Mouse (Mus musculus): ENCODE measurements around the gene Gm49425.

Gene Gm49425

GRCm38 (mm10) chr15:101491431-101491830, 25.6 kb downstream of the Gm49425 start, which contains the start of gene Krt83:
Krt83 (minus strand) TSS chr15:101491512.
- DNase-seq (ENCODE audit: low spot score in 2 of 2): no peak

GRCm38 (mm10) chr15:101485911-101486635, 31.0 kb downstream of the Gm49425 start:
- peak; percentile 38 to 40 for DNase-seq (ENCODE audit: low spot score in 2 of 2)

GRCm38 (mm10) chr15:101484939-101485338, 32.1 kb downstream of the Gm49425 start:
- DNase-seq (ENCODE audit: low spot score in 2 of 2): no peak

GRCm38 (mm10) chr15:101483646-101484045, 33.4 kb downstream of the Gm49425 start:
- no peak for DNase-seq (ENCODE audit: low spot score in 2 of 2)

- DNase-seq (ENCODE audit: low spot score in 2 of 2): no peak
Observed at GRCm38 (mm10) chr15:101482056-101482455, 35.0 kb downstream of the Gm49425 start.

- DNase-seq (ENCODE audit: low spot score in 2 of 2): no peak
Observed at GRCm38 (mm10) chr15:101479666-101480060, 37.4 kb downstream of the Gm49425 start.

- peak in 1 of 2 experiments; percentile 29 for DNase-seq (ENCODE audit: low spot score in 2 of 2)
Observed at GRCm38 (mm10) chr15:101479007-101479665, 37.9 kb downstream of the Gm49425 start.

GRCm38 (mm10) chr15:101472952-101473528, 44.0 kb downstream of the Gm49425 start, which contains the start of gene Krt86:
Krt86 (plus strand) TSS chr15:101473478.
- DNase-seq (ENCODE audit: low spot score in 2 of 2): no peak

GRCm38 (mm10) chr15:101469093-101469492, 48.0 kb downstream of the Gm49425 start:
- no peak for DNase-seq (ENCODE audit: low spot score in 2 of 2)
